Mouse (Mus musculus) CH12.LX (cell line): Measurements from ENCODE around the gene Tmem104.

ENCODE experiments used
- CHD2 ChIP-seq: IDR thresholded peaks from 2 replicates; pipeline ENCODE4 v1.6.1; 2011; ENCODE audit warnings: low read length, improper control_type of control experiment
- CTCF ChIP-seq, 2 experiments: IDR thresholded peaks in 1 of 2; conservative IDR thresholded peaks in 1 of 2; 2 replicates each; pipeline ENCODE4 v1.5.1; 2011 to 2012; ENCODE audit warnings: low read depth in 2 of 2, low read length in 2 of 2, improper control_type of control experiment in 1 of 2, inconsistent platforms in 1 of 2, mild to moderate bottlenecking in 1 of 2, moderate library complexity in 1 of 2
- E2F4 ChIP-seq: IDR thresholded peaks from 2 replicates; pipeline ENCODE4 v1.6.1; 2011; ENCODE audit warnings: low read depth, low read length, improper control_type of control experiment; ENCODE audit not compliant: insufficient replicate concordance
- MAFK ChIP-seq: IDR thresholded peaks from 2 replicates; pipeline ENCODE4 v1.6.1; 2011; ENCODE audit warnings: low read length, improper control_type of control experiment; ENCODE audit not compliant: insufficient replicate concordance
- MXI1 ChIP-seq: IDR thresholded peaks from 2 replicates; pipeline ENCODE4 v1.6.1; 2011; ENCODE audit warnings: mild to moderate bottlenecking, low read depth, low read length, improper control_type of control experiment
- POLR2A ChIP-seq: IDR thresholded peaks from 2 replicates; pipeline ENCODE4 v1.6.1; 2011; ENCODE audit warnings: low read depth, mild to moderate bottlenecking, improper control_type of control experiment, low read length
- SIN3A ChIP-seq: IDR thresholded peaks from 2 replicates; pipeline ENCODE4 v1.6.1; 2012; ENCODE audit warnings: low read length, improper control_type of control experiment, inconsistent platforms
- TCF12 ChIP-seq: IDR thresholded peaks from 2 replicates; pipeline ENCODE4 v1.6.1; 2014; ENCODE audit warnings: low read depth, mild to moderate bottlenecking, inconsistent platforms, low read length, improper control_type of control experiment
- ZC3H11A ChIP-seq: IDR thresholded peaks from 2 replicates; pipeline ENCODE4 v1.6.1; 2012; ENCODE audit warnings: low read depth, mild to moderate bottlenecking, inconsistent platforms, low read length, improper control_type of control experiment
- ZKSCAN1 ChIP-seq: IDR thresholded peaks from 2 replicates; pipeline ENCODE4 v1.6.1; 2012; ENCODE audit warnings: low read depth, inconsistent platforms, low read length, improper control_type of control experiment, borderline replicate concordance

DNA sequence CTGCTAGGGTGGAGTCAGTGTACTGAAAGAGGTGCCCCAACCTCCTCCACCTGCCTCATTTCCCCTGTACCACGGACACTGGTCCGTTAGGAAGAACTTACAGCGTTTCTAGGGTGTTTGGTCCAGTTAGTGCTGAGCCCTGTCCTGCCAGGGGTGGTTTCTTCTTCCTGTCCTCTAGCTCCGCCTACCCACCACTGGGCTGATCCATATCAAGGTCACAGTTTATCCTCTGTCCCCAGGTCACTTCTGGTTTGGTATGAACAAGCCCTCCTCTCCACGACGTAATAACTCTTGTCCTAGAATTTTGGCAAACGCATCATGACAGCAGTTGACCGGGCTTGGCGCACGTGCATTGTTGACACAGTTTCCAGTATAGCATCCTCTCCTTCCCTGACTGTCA lies 32.4 kb downstream of the Tmem104 start:
- TF ChIP-seq CTCF (conservative IDR thresholded peaks at IDR 0.05 in 1 of 2, IDR thresholded peaks at IDR 0.05 in 1 of 2; ENCODE audit: low read depth in 2 of 2, low read length in 2 of 2): no peak
- no peak for TF ChIP-seq POLR2A
- TF ChIP-seq ZC3H11A: no peak
- no peak for TF ChIP-seq MAFK
- TF ChIP-seq MXI1: no peak
- no peak for TF ChIP-seq TCF12
- TF ChIP-seq SIN3A: no peak
- no peak for TF ChIP-seq ZKSCAN1
- TF ChIP-seq CHD2: no peak
- TF ChIP-seq E2F4: no peak
